Mouse (Mus musculus): ENCODE results near the gene Agmo. TPM values are rescaled to one million over a fixed set of nuclear protein-coding genes. Genes with fewer than 3 reads are reported as not detected.

Agmo gene
- polyA plus RNA-seq, 1 experiment, result not detected

- Histone ChIP-seq H3K27ac (ENCODE audit: insufficient read depth, low read length) (no peak overlapping the region), H3K36me3 (ENCODE audit: control insufficient read depth, insufficient read depth, low read length, poor library complexity, severe bottlenecking) (no peaks in the 10 kb centered on the region), H3K9me3 (replicated peaks; ENCODE audit: control insufficient read depth, insufficient read depth, low read length, poor library complexity, severe bottlenecking) (no peaks in the 10 kb centered on the region), H3K27me3 (ENCODE audit: control insufficient read depth, insufficient read depth, low read length, poor library complexity, severe bottlenecking) (no peaks in the 10 kb centered on the region), H3K4me1 (ENCODE audit: control insufficient read depth, insufficient read depth, low read length) (no peaks in the 10 kb centered on the region), H3K4me3 (ENCODE audit: low read depth, low read length) (no peak overlapping the region), H3K9ac (ENCODE audit: low read depth, poor library complexity, severe bottlenecking) (no peak overlapping the region)
- TF ChIP-seq POLR2A (IDR thresholded peaks at IDR 0.05; ENCODE audit: insufficient read depth, low read length) (no peak), EP300 (IDR thresholded peaks at IDR 0.05; ENCODE audit: insufficient read depth, low read depth, low read length) (no peak)
These were observed 33.2 kb downstream of the Agmo start for GRCm38 (mm10) chr12:37274658-37275019.

- H3K4me1 ChIP-seq (ENCODE audit: control insufficient read depth, insufficient read depth, low read length), result no peaks in the 10 kb centered on the region
These were observed 65.6 kb downstream of the Agmo start for GRCm38 (mm10) chr12:37306956-37307466.

GRCm38 (mm10) chr12:37310786-37311185 is 69.3 kb downstream of the Agmo start:
- Histone ChIP-seq H3K4me3 (ENCODE audit: low read depth, low read length) (no peak overlapping the region), H3K4me1 (ENCODE audit: control insufficient read depth, insufficient read depth, low read length) (no peaks in the 10 kb centered on the region), H3K27me3 (ENCODE audit: control insufficient read depth, insufficient read depth, low read length, poor library complexity, severe bottlenecking) (no peaks in the 10 kb centered on the region), H3K36me3 (ENCODE audit: control insufficient read depth, insufficient read depth, low read length, poor library complexity, severe bottlenecking) (no peaks in the 10 kb centered on the region), H3K9ac (ENCODE audit: low read depth, poor library complexity, severe bottlenecking) (no peak overlapping the region), H3K9me3 (replicated peaks; ENCODE audit: control insufficient read depth, insufficient read depth, low read length, poor library complexity, severe bottlenecking) (no peaks in the 10 kb centered on the region), H3K27ac (ENCODE audit: insufficient read depth, low read length) (no peak overlapping the region)
- TF ChIP-seq EP300 (IDR thresholded peaks at IDR 0.05; ENCODE audit: insufficient read depth, low read depth, low read length) (no peak), POLR2A (IDR thresholded peaks at IDR 0.05; ENCODE audit: insufficient read depth, low read length) (no peak), CTCF (IDR thresholded peaks at IDR 0.05; ENCODE audit: low read depth, low read length) (no peak)

More at GRCm38 (mm10) chr12:37306956-37307466, 65.6 kb downstream of the Agmo start:
- Histone ChIP-seq H3K27me3 (ENCODE audit: control insufficient read depth, insufficient read depth, low read length, poor library complexity, severe bottlenecking) (no peaks in the 10 kb centered on the region), H3K4me3 (ENCODE audit: low read depth, low read length) (no peak overlapping the region), H3K9ac (ENCODE audit: low read depth, poor library complexity, severe bottlenecking) (no peak overlapping the region), H3K9me3 (replicated peaks; ENCODE audit: control insufficient read depth, insufficient read depth, low read length, poor library complexity, severe bottlenecking) (no peaks in the 10 kb centered on the region), H3K36me3 (ENCODE audit: control insufficient read depth, insufficient read depth, low read length, poor library complexity, severe bottlenecking) (no peaks in the 10 kb centered on the region), H3K27ac (ENCODE audit: insufficient read depth, low read length) (no peak overlapping the region)
- no peak for TF ChIP-seq POLR2A (IDR thresholded peaks at IDR 0.05; ENCODE audit: insufficient read depth, low read length)
- no peak for TF ChIP-seq CTCF (IDR thresholded peaks at IDR 0.05; ENCODE audit: low read depth, low read length)
- no peak for TF ChIP-seq EP300 (IDR thresholded peaks at IDR 0.05; ENCODE audit: insufficient read depth, low read depth, low read length)

- no peak overlapping the region for H3K27ac ChIP-seq (ENCODE audit: insufficient read depth, low read length)
- H3K36me3 ChIP-seq (ENCODE audit: control insufficient read depth, insufficient read depth, low read length, poor library complexity, severe bottlenecking), result no peaks in the 10 kb centered on the region
- H3K4me1 ChIP-seq (ENCODE audit: control insufficient read depth, insufficient read depth, low read length), result no peaks in the 10 kb centered on the region
- no peak overlapping the region for H3K9ac ChIP-seq (ENCODE audit: low read depth, poor library complexity, severe bottlenecking)
- no peak overlapping the region for H3K4me3 ChIP-seq (ENCODE audit: low read depth, low read length)
- H3K9me3 ChIP-seq (replicated peaks; ENCODE audit: control insufficient read depth, insufficient read depth, low read length, poor library complexity, severe bottlenecking), result no peaks in the 10 kb centered on the region
- TF ChIP-seq EP300 (IDR thresholded peaks at IDR 0.05; ENCODE audit: insufficient read depth, low read depth, low read length) (no peak), CTCF (IDR thresholded peaks at IDR 0.05; ENCODE audit: low read depth, low read length) (no peak), POLR2A (IDR thresholded peaks at IDR 0.05; ENCODE audit: insufficient read depth, low read length) (no peak)
- H3K27me3 ChIP-seq (ENCODE audit: control insufficient read depth, insufficient read depth, low read length, poor library complexity, severe bottlenecking), result no peaks in the 10 kb centered on the region
These were observed 81.4 kb downstream of the Agmo start for GRCm38 (mm10) chr12:37322860-37323259.

GRCm38 (mm10) chr12:37334987-37335386 is 93.5 kb downstream of the Agmo start:
- Histone ChIP-seq H3K9ac (ENCODE audit: low read depth, poor library complexity, severe bottlenecking) (no peak overlapping the region), H3K4me3 (ENCODE audit: low read depth, low read length) (no peak overlapping the region), H3K27me3 (ENCODE audit: control insufficient read depth, insufficient read depth, low read length, poor library complexity, severe bottlenecking) (no peaks in the 10 kb centered on the region), H3K36me3 (ENCODE audit: control insufficient read depth, insufficient read depth, low read length, poor library complexity, severe bottlenecking) (no peaks in the 10 kb centered on the region), H3K9me3 (replicated peaks; ENCODE audit: control insufficient read depth, insufficient read depth, low read length, poor library complexity, severe bottlenecking) (no peaks in the 10 kb centered on the region), H3K4me1 (ENCODE audit: control insufficient read depth, insufficient read depth, low read length) (no peaks in the 10 kb centered on the region), H3K27ac (ENCODE audit: insufficient read depth, low read length) (no peak overlapping the region)
- TF ChIP-seq CTCF (IDR thresholded peaks at IDR 0.05; ENCODE audit: low read depth, low read length) (no peak), POLR2A (IDR thresholded peaks at IDR 0.05; ENCODE audit: insufficient read depth, low read length) (no peak), EP300 (IDR thresholded peaks at IDR 0.05; ENCODE audit: insufficient read depth, low read depth, low read length) (no peak)

- TF ChIP-seq EP300 (IDR thresholded peaks at IDR 0.05; ENCODE audit: insufficient read depth, low read depth, low read length) (no peak), CTCF (IDR thresholded peaks at IDR 0.05; ENCODE audit: low read depth, low read length) (no peak), POLR2A (IDR thresholded peaks at IDR 0.05; ENCODE audit: insufficient read depth, low read length) (no peak)
- H3K9me3 ChIP-seq (replicated peaks; ENCODE audit: control insufficient read depth, insufficient read depth, low read length, poor library complexity, severe bottlenecking), result no peaks in the 10 kb centered on the region
- no peak overlapping the region for H3K27ac ChIP-seq (ENCODE audit: insufficient read depth, low read length)
These were observed 102.8 kb downstream of the Agmo start for GRCm38 (mm10) chr12:37344225-37344624.

More at GRCm38 (mm10) chr12:37344225-37344624, 102.8 kb downstream of the Agmo start:
- Histone ChIP-seq H3K4me3 (ENCODE audit: low read depth, low read length) (no peak overlapping the region), H3K36me3 (ENCODE audit: control insufficient read depth, insufficient read depth, low read length, poor library complexity, severe bottlenecking) (no peaks in the 10 kb centered on the region), H3K9ac (ENCODE audit: low read depth, poor library complexity, severe bottlenecking) (no peak overlapping the region), H3K4me1 (ENCODE audit: control insufficient read depth, insufficient read depth, low read length) (no peaks in the 10 kb centered on the region), H3K27me3 (ENCODE audit: control insufficient read depth, insufficient read depth, low read length, poor library complexity, severe bottlenecking) (no peaks in the 10 kb centered on the region)

Measured in ES-Bruce4 (cell line).